Mouse (Mus musculus) liver, postnatal 0 days (tissue): ENCODE data around the gene Ccdc85c. TPM values are rescaled to one million over a fixed set of nuclear protein-coding genes. Genes with fewer than 3 reads are reported as not detected.

Source experiments
- ATAC-seq: fragments of 200-750 bp; cut with Nextera tagmentation; 2 replicates; pipeline ENCODE4 v1.8.0; 2017; ENCODE audit warnings: mild to moderate bottlenecking, moderate library complexity
- DNase-seq: peaks from one replicate; pipeline ENCODE4 v3.0.0-alpha.2; 2016
- H3K27ac ChIP-seq: fragments of 300-500 bp; sonication (generic); 2 replicates; pipeline ENCODE4 v1.5.1; 2014; ENCODE audit warnings: antibody characterized with exemption, moderate library complexity, mild to moderate bottlenecking, low read depth
- H3K27me3 ChIP-seq: fragments of 300-500 bp; sonication (generic); 2 replicates; pipeline ENCODE4 v1.6.1; 2014; ENCODE audit warnings: low read length, control low read depth, mixed read lengths; ENCODE audit not compliant: insufficient read depth
- H3K36me3 ChIP-seq: fragments of 300-500 bp; sonication (generic); replicated peaks from 2 replicates; pipeline ENCODE4 v1.6.1; 2014; ENCODE audit warnings: mild to moderate bottlenecking, control low read depth, low read length, moderate library complexity, mixed read lengths; ENCODE audit not compliant: insufficient read depth
- H3K4me1 ChIP-seq: fragments of 300-500 bp; sonication (generic); 2 replicates; pipeline ENCODE4 v1.6.1; 2014; ENCODE audit warnings: antibody characterized with exemption, mild to moderate bottlenecking, control low read depth; ENCODE audit not compliant: insufficient read depth
- H3K4me2 ChIP-seq: fragments of 300-500 bp; sonication (generic); 2 replicates; pipeline ENCODE4 v1.6.1; 2014; ENCODE audit warnings: low read depth, mild to moderate bottlenecking, low read length, moderate library complexity, mixed read lengths
- H3K4me3 ChIP-seq: fragments of 300-500 bp; sonication (generic); 2 replicates; pipeline ENCODE4 v1.5.1; 2014; ENCODE audit warnings: low read depth, low read length
- H3K9ac ChIP-seq: fragments of 300-500 bp; sonication (generic); replicated peaks from 2 replicates; pipeline ENCODE4 v1.6.1; 2014; ENCODE audit warnings: mild to moderate bottlenecking, moderate library complexity
- H3K9me3 ChIP-seq: fragments of 300-500 bp; sonication (generic); 2 replicates; pipeline ENCODE4 v1.6.1; 2016; ENCODE audit warnings: mild to moderate bottlenecking, control low read depth, low read length, mixed read lengths
- CTCF ChIP-seq: sonication (generic); IDR thresholded peaks from 2 replicates; pipeline ENCODE4 v1.5.1; 2016; ENCODE audit warnings: antibody characterized with exemption, low read depth
- EP300 ChIP-seq: IDR thresholded peaks from 2 replicates; pipeline ENCODE4 v1.6.1; 2016; ENCODE audit warnings: antibody characterized with exemption, low read depth, mild to moderate bottlenecking
- WGBS: fragments of 180-500 bp; shearing (Covaris S2); extraction: QIAGEN DNeasy Blood & Tissue Kit; methylation state at CpG from one replicate; pipeline ENCODE4 v1.1.7; 2014; ENCODE audit not compliant: insufficient replicate concordance; 5-methylcytosine and 5-hydroxymethylcytosine counted together
- polyA plus RNA-seq: library from polyadenylated mRNA; unstranded; fragments of >200 nt; fragmentation: Nextera tagmentation; extraction: Ambion mirVana; gene quantifications from 2 replicates; pipeline ENCODE4 v1.2.1, GENCODE M21; 2015

Gene Ccdc85c
- polyA plus RNA-seq, result 1.5 TPM in 2 replicates

DNA sequence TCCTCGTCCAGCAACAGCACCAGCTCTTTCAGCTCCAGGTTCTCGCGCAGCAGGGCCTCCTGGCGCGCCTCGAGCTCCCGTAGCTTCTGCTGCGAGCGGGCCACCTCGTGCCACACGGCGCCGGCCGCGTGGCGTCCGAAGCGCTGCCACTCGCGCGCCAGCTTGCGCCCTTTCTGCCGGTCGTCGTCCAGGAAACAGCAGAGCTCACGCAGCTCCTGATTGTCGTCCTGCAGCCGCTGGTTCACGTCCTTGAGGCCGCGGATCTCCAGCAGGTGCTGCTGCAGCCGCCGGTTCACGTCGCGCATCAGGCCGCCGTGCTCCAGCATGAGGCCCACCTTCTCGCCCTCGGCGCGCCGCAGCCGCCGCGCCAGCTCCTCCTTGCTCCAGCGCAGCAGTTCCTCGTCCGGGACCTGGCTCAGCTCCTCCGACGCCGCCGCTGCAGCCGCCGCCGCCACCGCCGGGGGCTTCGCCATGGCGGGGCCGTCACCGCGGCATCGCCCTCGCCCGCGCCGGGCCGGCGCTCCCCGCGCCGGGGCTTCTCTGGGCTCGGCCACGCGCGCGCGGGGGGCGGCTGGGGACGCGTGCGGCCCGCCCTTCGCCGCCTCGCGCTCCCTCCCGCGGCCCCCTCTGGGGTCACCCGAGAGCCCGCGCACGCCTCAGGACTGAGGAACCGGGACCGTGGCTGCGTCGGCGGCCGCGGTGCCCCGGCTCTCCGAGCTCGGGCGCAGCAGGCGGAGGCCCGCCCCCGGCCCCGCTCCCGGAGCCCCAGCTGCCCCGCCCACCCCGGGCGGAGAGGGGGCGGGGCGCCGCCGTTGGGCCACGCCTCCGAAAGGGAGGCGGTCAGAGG, at the start of gene Ccdc85c:
TSS of gene Ccdc85c (minus strand) at position 765 of the 847 bp plus-strand sequence.
- H3K9me3 ChIP-seq, result no peaks in the 10 kb centered on the region
- TF ChIP-seq EP300 (no peak), CTCF (no peak)
- WGBS, result 0% methylated on average over 78 of the region's 120 CpGs
- H3K4me2 ChIP-seq, result peak within 1 kb of the TSS; percentile 97
- H3K9ac ChIP-seq, result peak within 1 kb of the TSS; percentile 62
- peak; percentile 12 for ATAC-seq
- H3K4me3 ChIP-seq, result peak within 1 kb of the TSS; percentile 63
- H3K27ac ChIP-seq, result peak within 1 kb of the TSS; percentile 51; the same call in 1 of the 2 replicates
- peaks cover 23% of the 10 kb centered on the region for H3K4me1 ChIP-seq
- DNase-seq, result peak; percentile 51
- no peaks in the 10 kb centered on the region for H3K36me3 ChIP-seq
- H3K27me3 ChIP-seq, result peaks cover 36% of the 10 kb centered on the region

DNA sequence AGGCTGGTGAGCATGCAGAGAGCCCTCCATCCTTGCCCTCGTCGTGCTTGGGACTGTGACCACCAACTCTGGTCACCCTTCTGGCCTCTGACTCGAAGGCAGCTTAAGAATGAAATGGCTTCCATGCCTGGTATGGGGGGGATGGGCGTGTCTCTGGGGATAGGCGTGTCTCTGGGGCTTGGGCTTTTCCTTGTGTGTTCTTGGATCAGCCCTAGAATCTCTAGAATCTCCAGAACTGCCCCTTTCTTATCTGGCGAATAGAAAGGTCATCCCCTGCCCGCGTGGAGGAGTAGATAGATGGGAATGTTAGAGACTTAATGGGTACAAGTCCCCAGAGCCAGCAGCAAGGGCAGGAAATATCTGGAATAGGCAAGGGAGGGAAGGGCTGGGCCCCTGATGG, 44.9 kb upstream of the Ccdc85c start:
- ATAC-seq (no peak), DNase-seq (no peak)
- Histone ChIP-seq H3K4me1 (no peaks in the 10 kb centered on the region), H3K9ac (no peak overlapping the region), H3K9me3 (no peaks in the 10 kb centered on the region), H3K4me3 (no peak overlapping the region), H3K4me2 (no peak overlapping the region), H3K27ac (no peak overlapping the region), H3K27me3 (peaks cover 45% of the 10 kb centered on the region), H3K36me3 (no peaks in the 10 kb centered on the region)
- WGBS, result 21% methylated on average over 8 of the region's 8 CpGs
- no peak for TF ChIP-seq CTCF
- TF ChIP-seq EP300, result no peak

DNA sequence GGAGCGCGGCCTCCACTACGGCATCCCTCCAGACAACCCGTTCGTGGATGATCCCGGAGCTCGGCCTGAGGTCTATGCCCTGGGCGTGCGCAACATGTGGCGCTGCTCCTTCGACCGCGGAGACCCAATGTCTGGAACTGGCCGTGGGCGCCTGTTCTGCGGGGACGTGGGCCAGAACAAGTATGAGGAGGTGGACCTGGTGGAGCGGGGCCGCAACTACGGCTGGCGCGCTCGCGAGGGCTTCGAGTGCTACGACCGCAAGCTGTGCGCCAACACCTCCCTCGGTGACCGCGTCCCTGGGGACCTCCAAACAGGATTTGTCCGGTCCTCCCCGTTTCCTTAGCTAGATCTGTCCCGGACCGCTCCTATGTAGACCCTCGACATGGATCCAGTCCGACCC, 43.3 kb upstream of the Ccdc85c start:
- no peak for ATAC-seq
- WGBS, result 8% methylated on average over 21 of the region's 37 CpGs
- no peak for DNase-seq

GRCm38 (mm10) chr12:108317826-108318430, 42.7 kb upstream of the Ccdc85c start:
- WGBS, result 16% methylated on average over 18 of the region's 18 CpGs
- no peak overlapping the region for H3K9ac ChIP-seq
- DNase-seq (no peak), ATAC-seq (no peak)
- TF ChIP-seq EP300, result no peak
- no peak for TF ChIP-seq CTCF
- peaks cover 45% of the 10 kb centered on the region for H3K27me3 ChIP-seq
- H3K9me3 ChIP-seq, result no peaks in the 10 kb centered on the region
- H3K4me2 ChIP-seq, result no peak overlapping the region
- peaks cover 4% of the 10 kb centered on the region; the same call in 1 of the 2 replicates for H3K4me1 ChIP-seq
- H3K36me3 ChIP-seq, result no peaks in the 10 kb centered on the region
- H3K4me3 ChIP-seq, result no peak overlapping the region
- no peak overlapping the region for H3K27ac ChIP-seq

More for the DNA sequence above, 43.3 kb upstream of the Ccdc85c start:
- TF ChIP-seq EP300, result no peak
- TF ChIP-seq CTCF, result no peak
- Histone ChIP-seq H3K9me3 (no peaks in the 10 kb centered on the region), H3K4me1 (no peaks in the 10 kb centered on the region), H3K4me2 (no peak overlapping the region), H3K9ac (no peak overlapping the region), H3K4me3 (no peak overlapping the region), H3K27me3 (peaks cover 45% of the 10 kb centered on the region), H3K36me3 (no peaks in the 10 kb centered on the region), H3K27ac (no peak overlapping the region)

DNA sequence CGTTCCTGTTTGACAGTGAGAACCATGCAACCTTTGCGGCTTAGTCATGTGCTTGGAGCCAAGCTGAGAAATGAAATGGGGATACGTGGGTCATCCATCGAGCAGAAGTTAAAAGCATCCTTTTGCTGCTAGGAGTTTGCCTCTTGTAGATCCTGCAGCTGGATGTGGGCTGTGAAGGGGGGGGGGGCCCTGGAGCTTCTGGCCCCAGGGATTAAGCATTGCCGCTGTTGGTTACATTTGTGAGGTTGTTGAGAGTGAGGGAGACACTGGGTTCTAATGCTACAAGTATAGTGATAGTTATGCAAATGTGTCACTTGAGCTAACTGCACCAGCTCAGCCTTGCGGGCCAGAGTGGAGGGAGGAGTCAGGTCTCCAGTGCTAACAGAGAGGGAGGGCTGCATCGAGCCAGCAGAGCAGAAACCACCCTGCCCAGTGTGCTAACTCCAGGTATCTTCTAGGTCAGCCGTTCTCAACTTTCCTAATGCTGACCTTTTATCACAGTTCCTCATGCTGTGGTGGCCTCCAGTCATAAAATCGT, 42.0 kb upstream of the Ccdc85c start:
- no peak overlapping the region for H3K4me2 ChIP-seq
- H3K36me3 ChIP-seq, result no peaks in the 10 kb centered on the region
- no peak for TF ChIP-seq EP300
- H3K9ac ChIP-seq, result no peak overlapping the region
- DNase-seq, result no peak
- H3K27me3 ChIP-seq, result peaks cover 45% of the 10 kb centered on the region
- peaks cover 6% of the 10 kb centered on the region; the same call in 1 of the 2 replicates for H3K4me1 ChIP-seq
- no peak overlapping the region for H3K4me3 ChIP-seq
- WGBS, result 8% methylated on average over 9 of the region's 9 CpGs
- no peak overlapping the region for H3K27ac ChIP-seq
- no peaks in the 10 kb centered on the region for H3K9me3 ChIP-seq
- ATAC-seq, result no peak

GRCm38 (mm10) chr12:108316655-108317054, 41.4 kb upstream of the Ccdc85c start:
- Histone ChIP-seq H3K9ac (no peak overlapping the region), H3K36me3 (no peaks in the 10 kb centered on the region), H3K27me3 (peaks cover 45% of the 10 kb centered on the region), H3K9me3 (no peaks in the 10 kb centered on the region), H3K4me1 (peaks cover 6% of the 10 kb centered on the region; the same call in 1 of the 2 replicates), H3K4me2 (no peak overlapping the region), H3K4me3 (no peak overlapping the region), H3K27ac (no peak overlapping the region)
- no peak for DNase-seq
- 31% methylated on average over 6 of the region's 6 CpGs for WGBS
- ATAC-seq, result no peak
- TF ChIP-seq CTCF (no peak), EP300 (no peak)
